Comparison of ENCODE assay signal across 8 mouse cellular contexts in the genomic region with DNA sequence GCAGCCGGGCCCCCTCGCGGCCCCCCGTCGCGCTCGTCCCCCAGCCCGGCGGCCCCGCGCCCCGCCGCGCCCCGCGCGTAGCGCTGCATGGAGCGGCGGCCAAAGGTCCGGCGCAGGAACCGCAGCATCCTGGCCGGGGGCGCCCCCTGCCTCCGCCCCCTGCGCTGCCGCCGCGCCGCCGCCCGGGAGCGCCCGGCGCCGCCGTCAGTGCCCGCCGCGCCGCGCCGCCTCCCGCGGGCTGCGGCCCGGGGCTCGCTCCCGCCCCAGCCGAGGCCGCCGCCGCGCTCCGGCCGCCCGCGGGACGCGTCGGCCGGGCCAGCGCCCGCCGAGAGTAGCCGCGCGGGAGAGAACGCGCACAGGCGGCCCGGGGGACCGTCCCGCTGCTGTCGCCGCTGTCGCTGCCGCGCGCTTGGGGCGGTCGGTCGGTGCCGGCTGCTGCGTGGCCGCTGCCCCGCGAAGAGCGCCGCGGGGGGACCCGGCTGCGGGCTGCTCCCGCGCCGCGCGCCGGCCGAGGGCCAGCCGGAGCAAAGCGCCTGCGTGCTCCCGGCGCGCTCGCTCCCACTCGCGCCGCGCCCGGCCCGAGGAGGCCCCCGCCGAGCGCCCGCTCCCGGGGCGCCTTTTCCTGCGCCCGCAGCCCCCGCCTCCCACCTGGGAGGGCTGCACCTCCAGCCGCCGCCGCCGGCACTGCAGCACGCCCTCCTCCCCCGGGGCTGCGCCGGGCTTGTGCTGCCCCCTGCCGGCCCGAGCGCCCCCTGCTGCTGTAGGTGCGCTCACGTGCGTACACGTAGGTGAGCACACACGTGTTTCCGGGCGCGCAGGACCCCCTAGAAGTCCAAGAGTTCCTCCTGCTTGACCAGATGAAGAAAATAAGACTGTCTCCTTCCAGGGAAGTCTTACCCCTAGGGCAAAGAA. TPM values are rescaled to one million over a fixed set of nuclear protein-coding genes. Genes with fewer than 3 reads are reported as not detected.
A peak's percentile ranks its signal among the peaks of the same experiment; 100 is the strongest.
DNase-seq lines count a peak whose midpoint lies in the region; ATAC-seq lines count a peak whose summit lies in the region.

A gene (minus strand): TSS at position 412 of the 912 bp plus-strand sequence.

- H3K9ac ChIP-seq in hindbrain, embryonic 14.5 days = peak within 1 kb of the TSS; percentile 81

- H3K27me3 ChIP-seq in hindbrain, embryonic 14.5 days (ENCODE audit: control insufficient read depth, insufficient read depth, low read length) = peaks cover 17% of the 10 kb centered on the region; the same call in 1 of the 2 replicates

- peak within 1 kb of the TSS; percentile 66 for H3K4me3 ChIP-seq in hindbrain, embryonic 14.5 days (replicated peaks; ENCODE audit: low read length)

- peak; percentile 86 for ATAC-seq in hindbrain, embryonic 14.5 days (ENCODE audit: low FRiP score)

- H3K9me3 ChIP-seq in hindbrain, embryonic 14.5 days (ENCODE audit: control insufficient read depth, low read length) = no peaks in the 10 kb centered on the region

- WGBS in hindbrain, embryonic 14.5 days = under 1% methylated on average over 64 of the region's 142 CpGs

- peak; percentile 80 for DNase-seq in R1 (ENCODE audit: low read depth, low spot score)
- DNase-seq in cerebellum, postnatal 14 days = peak; percentile 89 to 91
- peak; percentile 75 for DNase-seq in gastrocnemius, adult 18-20 months (ENCODE audit: low spot score)
- peak; percentile 86 for DNase-seq in hindbrain, embryonic 14.5 days (ENCODE audit: low spot score)
- peak; percentile 70 for DNase-seq in left cerebral cortex, adult 11 months (ENCODE audit: low spot score)
- DNase-seq in lung, postnatal 36 days = peak; percentile 81
- peak; percentile 76 for DNase-seq in retina, postnatal 7 days (ENCODE audit: low read depth, low spot score)
- peak; percentile 94 for DNase-seq in thymus, postnatal 4 days

- peaks cover 24% of the 10 kb centered on the region for H3K4me1 ChIP-seq in hindbrain, embryonic 14.5 days (replicated peaks; ENCODE audit: control insufficient read depth, insufficient read depth, low read length)

- H3K4me2 ChIP-seq in hindbrain, embryonic 14.5 days (replicated peaks) = peak within 1 kb of the TSS; percentile 82

- H3K27ac ChIP-seq in hindbrain, embryonic 14.5 days = peak within 1 kb of the TSS; percentile 71; the same call in 1 of the 2 replicates

- H3K36me3 ChIP-seq in hindbrain, embryonic 14.5 days (replicated peaks; ENCODE audit: control insufficient read depth, insufficient read depth) = no peaks in the 10 kb centered on the region

RNA-seq across cellular contexts. Expression of the gene that starts here (rescaled TPM):
- total RNA-seq in gastrocnemius, adult 18-20 months (2021) = 1 to 10 TPM; 3.7 to 4.2 TPM
- 3.8 and 4.2 TPM in 2 replicates for polyA plus RNA-seq in hindbrain, embryonic 14.5 days (2014; fragmentation: Nextera tagmentation; extraction: Ambion mirVana)

Comparison
In these comparisons a context has a peak if more than half of its experiments do, and no peak if none do; other contexts are left out.
1. Peak in every context shown above with its lines: DNase-seq, ATAC-seq, H3K4me3 ChIP-seq and H3K27ac ChIP-seq.